Mouse (Mus musculus) heart, embryonic 13.5 days (tissue): ENCODE results near the gene Gm7945. TPM values are rescaled to one million over a fixed set of nuclear protein-coding genes. Genes with fewer than 3 reads are reported as not detected.
"Not testable (repeated sequence)": the region's sequence is repeated elsewhere in the genome, so short reads cannot be mapped to it uniquely, and the experiment has no call there.

Experiments
- ATAC-seq: fragments of 200-750 bp; cut with Nextera tagmentation; 2 replicates; pipeline ENCODE4 v1.8.0; 2017; ENCODE audit warnings: moderate TSS enrichment; ENCODE audit not compliant: insufficient number of reproducible peaks, low FRiP score, low TSS enrichment; ENCODE audit errors: extremely low read depth
- H3K27ac ChIP-seq: fragments of 300-500 bp; sonication (generic); replicated peaks from 2 replicates; pipeline ENCODE4 v1.5.1; 2015; ENCODE audit warnings: moderate library complexity, mild to moderate bottlenecking, inconsistent platforms
- H3K27me3 ChIP-seq: fragments of 300-500 bp; sonication (generic); replicated peaks from 2 replicates; pipeline ENCODE4 v1.6.1; 2015; ENCODE audit warnings: mild to moderate bottlenecking, inconsistent platforms
- H3K36me3 ChIP-seq: fragments of 300-500 bp; sonication (generic); 2 replicates; pipeline ENCODE4 v1.6.1; 2015; ENCODE audit warnings: mild to moderate bottlenecking, inconsistent platforms
- H3K4me1 ChIP-seq: fragments of 300-500 bp; sonication (generic); 2 replicates; pipeline ENCODE4 v1.6.1; 2015; ENCODE audit warnings: inconsistent platforms
- H3K4me2 ChIP-seq: fragments of 300-500 bp; sonication (generic); 2 replicates; pipeline ENCODE4 v1.6.1; 2015; ENCODE audit warnings: inconsistent platforms, mild to moderate bottlenecking, moderate library complexity
- H3K4me3 ChIP-seq: fragments of 300-500 bp; sonication (generic); 2 replicates; pipeline ENCODE4 v1.5.1; 2015; ENCODE audit warnings: moderate library complexity, mild to moderate bottlenecking, inconsistent platforms
- H3K9ac ChIP-seq: fragments of 300-500 bp; sonication (generic); 2 replicates; pipeline ENCODE4 v1.6.1; 2015; ENCODE audit warnings: inconsistent platforms, mild to moderate bottlenecking, moderate library complexity
- H3K9me3 ChIP-seq: fragments of 300-500 bp; sonication (generic); 2 replicates; pipeline ENCODE4 v1.6.1; 2016; ENCODE audit warnings: inconsistent platforms
- WGBS: fragments of 180-500 bp; shearing (Covaris S2); methylation state at CpG from one replicate; pipeline ENCODE4 v1.1.7; 2015; ENCODE audit warnings: mixed read lengths; 5-methylcytosine and 5-hydroxymethylcytosine counted together
- polyA plus RNA-seq: library from polyadenylated mRNA; unstranded; fragments of >200 nt; fragmentation: Nextera tagmentation; extraction: Ambion mirVana; gene quantifications from 2 replicates; pipeline ENCODE4 v1.2.1, GENCODE M21; 2015

The Gm7945 gene
- polyA plus RNA-seq, result not detected in 2 replicates

- H3K36me3 ChIP-seq, H3K27me3 ChIP-seq, H3K4me2 ChIP-seq, H3K4me1 ChIP-seq, H3K9ac ChIP-seq, ATAC-seq, H3K4me3 ChIP-seq, H3K9me3 ChIP-seq, H3K27ac ChIP-seq: not testable (repeated sequence)
- no CpG with 5 or more reads among the region's 3 CpGs for WGBS
Measured at GRCm38 (mm10) chr14:41386279-41386678, at the start of gene Gm7945. Gene Gm7945, minus strand, starts transcription at chr14:41386379.

GRCm38 (mm10) chr14:41425393-41426075, 39.4 kb upstream of the Gm7945 start:
- not testable (repeated sequence) for H3K9me3 ChIP-seq, H3K27me3 ChIP-seq, H3K9ac ChIP-seq, H3K4me1 ChIP-seq, H3K27ac ChIP-seq, ATAC-seq, H3K36me3 ChIP-seq
- H3K4me2 ChIP-seq, result peak overlapping the region; percentile 62
- WGBS, result 8% methylated on average over 12 of the region's 16 CpGs
- peak overlapping the region; percentile 35 for H3K4me3 ChIP-seq

- H3K36me3 ChIP-seq, H3K27me3 ChIP-seq, H3K9ac ChIP-seq, H3K9me3 ChIP-seq, H3K4me1 ChIP-seq, ATAC-seq: not testable (repeated sequence)
- Histone ChIP-seq H3K4me3 (peak overlapping the region; percentile 35), H3K27ac (peak overlapping the region; percentile 42), H3K4me2 (peak overlapping the region; percentile 62)
- 12% methylated on average over 14 of the region's 14 CpGs for WGBS
Measured at GRCm38 (mm10) chr14:41424694-41425093, 38.5 kb upstream of the Gm7945 start.

- not testable (repeated sequence) for H3K4me1 ChIP-seq, H3K27me3 ChIP-seq, H3K9me3 ChIP-seq, H3K9ac ChIP-seq, H3K4me3 ChIP-seq, H3K27ac ChIP-seq, H3K4me2 ChIP-seq, H3K36me3 ChIP-seq, ATAC-seq
- 83% methylated on average over 1 of the region's 2 CpGs for WGBS
Measured at GRCm38 (mm10) chr14:41408181-41408580, 22.0 kb upstream of the Gm7945 start, which contains the start of gene Gm6482. Gene Gm6482, minus strand, starts transcription at chr14:41408281.

- not testable (repeated sequence) for H3K36me3 ChIP-seq, H3K4me1 ChIP-seq, ATAC-seq, H3K9me3 ChIP-seq, H3K27ac ChIP-seq, H3K4me3 ChIP-seq, H3K4me2 ChIP-seq, H3K9ac ChIP-seq, H3K27me3 ChIP-seq
- WGBS, result 52% methylated on average over 2 of the region's 2 CpGs
Measured at GRCm38 (mm10) chr14:41348309-41348708, 37.9 kb downstream of the Gm7945 start, which contains the start of gene Gm5798. Gene Gm5798, plus strand, starts transcription at chr14:41348609.

Other genes starting within 250 kb of the Gm7945 start
- gene Mbl1, start 234.9 kb downstream of the Gm7945 start, polyA plus RNA-seq, result 0.64 TPM in 1 of 2 replicates, not detected in the other
- not detected in 2 replicates for gene Sftpd, start 201.2 kb downstream of the Gm7945 start, polyA plus RNA-seq
- not detected in 2 replicates for gene Gm2832, start 107.6 kb downstream of the Gm7945 start, polyA plus RNA-seq
- gene Gm5798, start 37.8 kb downstream of the Gm7945 start, polyA plus RNA-seq, result not detected in 2 replicates
- not detected in 2 replicates for gene Gm6482, start 21.9 kb upstream of the Gm7945 start, polyA plus RNA-seq
- gene Gm7954, start 67.1 kb upstream of the Gm7945 start, polyA plus RNA-seq, result not detected in 2 replicates
- gene Gm3486, start 103.1 kb upstream of the Gm7945 start, polyA plus RNA-seq, result not detected in 2 replicates
- gene Gm7970, start 169.2 kb upstream of the Gm7945 start, polyA plus RNA-seq, result not detected in 2 replicates
- not detected in 2 replicates for gene 1700049E17Rik2, start 186.8 kb upstream of the Gm7945 start, polyA plus RNA-seq
- not detected in 2 replicates for gene Gm3072, start 238.2 kb upstream of the Gm7945 start, polyA plus RNA-seq